Mouse (Mus musculus) myocyte (in vitro differentiated cells): Measurements from ENCODE around the gene Fam178b. TPM values are rescaled to one million over a fixed set of nuclear protein-coding genes. Genes with fewer than 3 reads are reported as not detected.

ENCODE experiments used
- H3K27me3 ChIP-seq: one replicate; pipeline ENCODE4 v1.6.1; 2011; ENCODE audit not compliant: control insufficient read depth, insufficient read depth, insufficient read length
- H3K36me3 ChIP-seq: one replicate; pipeline ENCODE4 v1.6.1; 2011; ENCODE audit not compliant: control insufficient read depth, insufficient read depth
- H3K4me2 ChIP-seq: one replicate; pipeline ENCODE4 v1.6.1; 2011; ENCODE audit warnings: low read depth, control low read depth
- H3K4me3 ChIP-seq: one replicate; pipeline ENCODE4 v1.5.1; 2011; ENCODE audit warnings: mild to moderate bottlenecking, control low read depth, moderate library complexity
- H3K79me2 ChIP-seq: one replicate; pipeline ENCODE4 v1.6.1; 2011; ENCODE audit not compliant: control insufficient read depth, insufficient read depth
- H3ac ChIP-seq: one replicate; pipeline ENCODE4 v1.6.1; 2011; ENCODE audit not compliant: control insufficient read depth, insufficient read length
- CEBPB ChIP-seq: IDR thresholded peaks from 2 replicates; pipeline ENCODE4 v1.6.1; 2011; ENCODE audit warnings: mild to moderate bottlenecking, moderate library complexity; ENCODE audit not compliant: poor library complexity, insufficient read depth, severe bottlenecking
- E2F4 ChIP-seq: IDR thresholded peaks from one replicate; pipeline ENCODE4 v1.6.1; 2011; ENCODE audit warnings: mild to moderate bottlenecking, control low read depth, moderate library complexity; ENCODE audit not compliant: insufficient read depth
- MAX ChIP-seq: IDR thresholded peaks from one replicate; pipeline ENCODE4 v1.6.1; 2011; ENCODE audit warnings: low read depth, mild to moderate bottlenecking, control low read depth
- MYOD1 ChIP-seq, 3 experiments: IDR thresholded peaks; one replicate each; pipeline ENCODE4 v1.6.1; 2011; ENCODE audit warnings: control low read depth in 2 of 3, low read depth in 2 of 3, mild to moderate bottlenecking in 2 of 3, moderate library complexity in 1 of 3; ENCODE audit not compliant: insufficient read length in 2 of 3, control insufficient read depth in 1 of 3
- MYOG ChIP-seq, 3 experiments: IDR thresholded peaks; one replicate each; pipeline ENCODE4 v1.6.1; 2011; ENCODE audit warnings: control low read depth in 2 of 3, low read depth in 2 of 3, mild to moderate bottlenecking in 2 of 3; ENCODE audit not compliant: insufficient read length in 2 of 3, control insufficient read depth in 1 of 3, insufficient read depth in 1 of 3
- POLR2A ChIP-seq: IDR thresholded peaks from one replicate; pipeline ENCODE4 v1.6.1; 2011; ENCODE audit warnings: low read depth, mild to moderate bottlenecking, control low read depth, moderate library complexity; ENCODE audit not compliant: insufficient read length
- POLR2AphosphoS2 ChIP-seq: IDR thresholded peaks from one replicate; pipeline ENCODE4 v1.6.1; 2011; ENCODE audit warnings: low read depth, control low read depth; ENCODE audit not compliant: insufficient read length
- REST ChIP-seq: IDR thresholded peaks from one replicate; pipeline ENCODE4 v1.6.1; 2011; ENCODE audit warnings: mild to moderate bottlenecking, control low read depth, moderate library complexity; ENCODE audit not compliant: insufficient read depth, insufficient read length
- SRF ChIP-seq: IDR thresholded peaks from one replicate; pipeline ENCODE4 v1.6.1; 2011; ENCODE audit warnings: low read depth; ENCODE audit not compliant: control insufficient read depth, insufficient read length
- TCF12 ChIP-seq: IDR thresholded peaks from one replicate; pipeline ENCODE4 v1.6.1; 2011; ENCODE audit warnings: mild to moderate bottlenecking, control low read depth; ENCODE audit not compliant: poor library complexity, insufficient read depth, severe bottlenecking
- TCF3 ChIP-seq: IDR thresholded peaks from one replicate; pipeline ENCODE4 v1.6.1; 2011; ENCODE audit warnings: low read depth, control low read depth; ENCODE audit not compliant: insufficient read length
- USF1 ChIP-seq: IDR thresholded peaks from one replicate; pipeline ENCODE4 v1.6.1; 2011; ENCODE audit warnings: low read depth, mild to moderate bottlenecking, control low read depth, moderate library complexity
- polyA plus RNA-seq: library from polyadenylated mRNA; unstranded; fragments of >200 nt; fragmentation: generic; extraction: Trizol; gene quantifications from one replicate; pipeline ENCODE4 v1.2.1, GENCODE M21; 2012; ENCODE audit warnings: missing spikeins

Fam178b gene
- polyA plus RNA-seq, 1 experiment = 1.5 TPM

- no peak overlapping the region for H3K4me3 ChIP-seq
- no peaks in the 10 kb centered on the region for H3K27me3 ChIP-seq
- H3ac ChIP-seq = no peak overlapping the region
- TF ChIP-seq SRF (no peak), POLR2AphosphoS2 (no peak), CEBPB (0 out of 2 replicates have a peak, but pooled peaks have one; percentile 9), MYOG (IDR thresholded peaks at IDR 0.05; ENCODE audit: control insufficient read depth in 1 of 3, insufficient read depth in 1 of 3, insufficient read length in 2 of 3, low read depth in 2 of 3) (peak; percentile 64 to 93 (median 67)), TCF3 (peak; percentile 0), TCF12 (peak; percentile 42), MYOD1 (IDR thresholded peaks at IDR 0.05; ENCODE audit: control insufficient read depth in 1 of 3, insufficient read length in 2 of 3, low read depth in 2 of 3) (peak in 2 of 3 experiments; percentile 84 to 92), MAX (no peak), POLR2A (no peak), USF1 (no peak)
- H3K79me2 ChIP-seq = no peaks in the 10 kb centered on the region
- peak overlapping the region; percentile 98 for H3K4me2 ChIP-seq
- no peaks in the 10 kb centered on the region for H3K36me3 ChIP-seq
Measured at GRCm38 (mm10) chr1:36563197-36563596, 119.8 kb downstream of the Fam178b start.

- TF ChIP-seq USF1 (peak; percentile 7), E2F4 (no peak), MYOG (IDR thresholded peaks at IDR 0.05; ENCODE audit: control insufficient read depth in 1 of 3, insufficient read depth in 1 of 3, insufficient read length in 2 of 3, low read depth in 2 of 3) (no peak), SRF (no peak), REST (no peak)
- Histone ChIP-seq H3K36me3 (no peaks in the 10 kb centered on the region), H3K4me3 (no peak overlapping the region), H3K79me2 (peaks cover under 1% of the 10 kb centered on the region), H3K27me3 (no peaks in the 10 kb centered on the region), H3K4me2 (peak overlapping the region; percentile 98), H3ac (no peak overlapping the region)
Measured at GRCm38 (mm10) chr1:36562388-36562787, 120.6 kb downstream of the Fam178b start.

GRCm38 (mm10) chr1:36560903-36561302, 122.1 kb downstream of the Fam178b start:
- no peaks in the 10 kb centered on the region for H3K27me3 ChIP-seq
- H3K4me2 ChIP-seq = peak overlapping the region; percentile 98
- peaks cover 15% of the 10 kb centered on the region for H3K79me2 ChIP-seq
- TF ChIP-seq MAX (no peak), MYOG (IDR thresholded peaks at IDR 0.05; ENCODE audit: control insufficient read depth in 1 of 3, insufficient read depth in 1 of 3, insufficient read length in 2 of 3, low read depth in 2 of 3) (no peak), USF1 (no peak), POLR2A (no peak), MYOD1 (IDR thresholded peaks at IDR 0.05; ENCODE audit: control insufficient read depth in 1 of 3, insufficient read length in 2 of 3, low read depth in 2 of 3) (peak in 1 of 3 experiments; percentile 15), TCF12 (no peak)
- no peak overlapping the region for H3K4me3 ChIP-seq
- no peak overlapping the region for H3ac ChIP-seq
- H3K36me3 ChIP-seq = no peaks in the 10 kb centered on the region

- H3K27me3 ChIP-seq = no peaks in the 10 kb centered on the region
- peak overlapping the region; percentile 98 for H3K4me2 ChIP-seq
- H3K79me2 ChIP-seq = peaks cover 25% of the 10 kb centered on the region
- no peak overlapping the region for H3ac ChIP-seq
- H3K4me3 ChIP-seq = peak overlapping the region; percentile 99
- TF ChIP-seq MYOG (IDR thresholded peaks at IDR 0.05; ENCODE audit: control insufficient read depth in 1 of 3, insufficient read depth in 1 of 3, insufficient read length in 2 of 3, low read depth in 2 of 3) (peak in 1 of 3 experiments; percentile 2), MYOD1 (IDR thresholded peaks at IDR 0.05; ENCODE audit: control insufficient read depth in 1 of 3, insufficient read length in 2 of 3, low read depth in 2 of 3) (peak in 1 of 3 experiments; percentile 50), TCF3 (no peak), POLR2AphosphoS2 (peak; percentile 63), SRF (no peak), POLR2A (peak; percentile 63)
- H3K36me3 ChIP-seq = peaks cover 4% of the 10 kb centered on the region
Measured at GRCm38 (mm10) chr1:36559888-36560287, 123.1 kb downstream of the Fam178b start.

GRCm38 (mm10) chr1:36559256-36559655, 123.7 kb downstream of the Fam178b start:
- Histone ChIP-seq H3K4me2 (peak overlapping the region; percentile 98), H3K36me3 (peaks cover 6% of the 10 kb centered on the region), H3K4me3 (peak overlapping the region; percentile 99), H3ac (no peak overlapping the region), H3K79me2 (peaks cover 32% of the 10 kb centered on the region), H3K27me3 (no peaks in the 10 kb centered on the region)
- TF ChIP-seq SRF (no peak), USF1 (no peak), MYOG (IDR thresholded peaks at IDR 0.05; ENCODE audit: control insufficient read depth in 1 of 3, insufficient read depth in 1 of 3, insufficient read length in 2 of 3, low read depth in 2 of 3) (no peak), TCF12 (no peak), E2F4 (no peak), MAX (no peak), REST (no peak), MYOD1 (IDR thresholded peaks at IDR 0.05; ENCODE audit: control insufficient read depth in 1 of 3, insufficient read length in 2 of 3, low read depth in 2 of 3) (no peak), POLR2AphosphoS2 (no peak), TCF3 (no peak), POLR2A (no peak), CEBPB (no peak)
